Mouse (Mus musculus): ENCODE results near the gene Adgrl3.

DNA sequence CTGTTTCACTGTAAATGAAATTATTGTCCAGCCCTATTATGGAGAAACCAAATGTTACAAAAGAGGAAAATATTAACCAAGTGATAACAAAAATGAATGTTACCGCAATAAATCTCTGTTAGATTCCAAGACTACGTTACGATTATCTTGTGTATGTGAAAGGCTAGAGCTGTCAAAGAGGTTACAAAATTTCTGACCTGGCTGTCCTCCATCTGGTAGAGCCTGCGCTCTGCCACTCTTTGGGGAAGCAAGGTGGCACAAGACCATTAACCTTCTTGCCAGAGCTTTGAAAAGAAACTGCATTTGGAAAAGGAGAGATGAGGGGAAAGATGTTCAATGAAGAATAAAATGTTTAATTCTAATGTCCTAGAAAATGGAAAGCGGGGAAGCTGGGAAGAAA lies 562.9 kb downstream of the Adgrl3 start:
- no peak for TF ChIP-seq CTCF (IDR thresholded peaks at IDR 0.05; ENCODE audit: control insufficient read depth, insufficient read depth, insufficient read length)
- no peak for TF ChIP-seq USF1 (IDR thresholded peaks at IDR 0.05; ENCODE audit: low read depth)
- TF ChIP-seq CEBPB (IDR thresholded peaks at IDR 0.05; ENCODE audit: low read depth), result no peak
- TF ChIP-seq MAX (IDR thresholded peaks at IDR 0.05), result no peak
- TF ChIP-seq MYOD1 (IDR thresholded peaks at IDR 0.05; ENCODE audit: control insufficient read depth, insufficient read length, low read depth), result no peak
